Mouse (Mus musculus) megakaryocyte, embryonic 14.5 days (primary cell): ENCODE measurements around the gene Scgb3a1.

Experiments
- FLI1 ChIP-seq: IDR thresholded peaks from 2 replicates; pipeline ENCODE4 v1.6.1; 2012; ENCODE audit warnings: low read length, inconsistent platforms, mixed read lengths
- GATA1 ChIP-seq: IDR thresholded peaks from 3 replicates; pipeline ENCODE4 v1.6.1; 2012; ENCODE audit warnings: mixed read lengths, low read length, inconsistent platforms, borderline replicate concordance

DNA sequence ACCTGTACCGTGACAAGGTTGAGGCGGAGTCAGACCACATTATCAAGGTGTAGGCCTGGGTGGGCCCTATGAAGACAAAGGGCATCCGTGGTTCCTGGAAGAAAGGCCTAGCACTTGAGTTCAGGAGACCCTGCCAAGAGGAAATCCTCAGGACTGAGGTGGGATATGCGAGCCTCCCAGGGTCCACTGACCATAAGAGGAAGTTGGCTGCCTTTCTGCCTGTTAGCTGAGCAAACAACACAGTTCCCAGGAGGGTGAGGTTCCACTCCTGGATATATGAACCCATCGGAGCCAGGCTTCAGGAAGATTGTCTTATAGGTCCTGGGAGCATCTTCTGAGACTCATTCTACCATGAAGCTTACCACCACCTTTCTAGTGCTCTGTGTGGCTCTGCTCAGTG is at the start of gene Scgb3a1:
- TF ChIP-seq GATA1 = no peak
- no peak for TF ChIP-seq FLI1
